Mouse (Mus musculus): ENCODE data around the gene Mthfr.

Mthfr gene

GRCm38 (mm10) chr4:148091181-148091580 is 52.3 kb downstream of the Mthfr start:
- DNase-seq = peak; percentile 67

- peak; percentile 77 for DNase-seq
Measured at GRCm38 (mm10) chr4:148092551-148093271, 53.8 kb downstream of the Mthfr start.

- peak; percentile 82 for DNase-seq
Measured at GRCm38 (mm10) chr4:148094161-148094560, 55.3 kb downstream of the Mthfr start.

GRCm38 (mm10) chr4:148095081-148095480 is 56.2 kb downstream of the Mthfr start:
- no peak for DNase-seq

GRCm38 (mm10) chr4:148097936-148098335 is 59.1 kb downstream of the Mthfr start:
- no peak for DNase-seq

GRCm38 (mm10) chr4:148098666-148099065 is 59.8 kb downstream of the Mthfr start:
- DNase-seq = peak; percentile 79

- peak; percentile 94 for DNase-seq
Measured at GRCm38 (mm10) chr4:148101801-148102527, 63.1 kb downstream of the Mthfr start.

GRCm38 (mm10) chr4:148104146-148104545 is 65.3 kb downstream of the Mthfr start:
- DNase-seq = no peak

GRCm38 (mm10) chr4:148107621-148108291 is 68.9 kb downstream of the Mthfr start:
- peak; percentile 94 for DNase-seq

GRCm38 (mm10) chr4:148108565-148109100 is 69.8 kb downstream of the Mthfr start:
- no peak for DNase-seq

Data from heart, adult 11 months (tissue).